Mouse (Mus musculus) myocyte (in vitro differentiated cells): ENCODE measurements at regions not wholly inside any gene's neighbourhood (a gene's known extent, or its start where the extent isn't known, plus 50 kb on each side); places are given as distances from the start of the nearest gene placed in this dataset.

ENCODE experiments used
- H3K27me3 ChIP-seq: one replicate; pipeline ENCODE4 v1.6.1; 2011; ENCODE audit not compliant: control insufficient read depth, insufficient read depth, insufficient read length
- H3K36me3 ChIP-seq: one replicate; pipeline ENCODE4 v1.6.1; 2011; ENCODE audit not compliant: control insufficient read depth, insufficient read depth
- H3K4me2 ChIP-seq: one replicate; pipeline ENCODE4 v1.6.1; 2011; ENCODE audit warnings: low read depth, control low read depth
- H3K4me3 ChIP-seq: one replicate; pipeline ENCODE4 v1.5.1; 2011; ENCODE audit warnings: mild to moderate bottlenecking, control low read depth, moderate library complexity
- H3K79me2 ChIP-seq: one replicate; pipeline ENCODE4 v1.6.1; 2011; ENCODE audit not compliant: control insufficient read depth, insufficient read depth
- H3ac ChIP-seq: one replicate; pipeline ENCODE4 v1.6.1; 2011; ENCODE audit not compliant: control insufficient read depth, insufficient read length
- CEBPB ChIP-seq: IDR thresholded peaks from 2 replicates; pipeline ENCODE4 v1.6.1; 2011; ENCODE audit warnings: mild to moderate bottlenecking, moderate library complexity; ENCODE audit not compliant: poor library complexity, insufficient read depth, severe bottlenecking
- E2F4 ChIP-seq: IDR thresholded peaks from one replicate; pipeline ENCODE4 v1.6.1; 2011; ENCODE audit warnings: mild to moderate bottlenecking, control low read depth, moderate library complexity; ENCODE audit not compliant: insufficient read depth
- MAX ChIP-seq: IDR thresholded peaks from one replicate; pipeline ENCODE4 v1.6.1; 2011; ENCODE audit warnings: low read depth, mild to moderate bottlenecking, control low read depth
- MYOD1 ChIP-seq, 3 experiments: IDR thresholded peaks; one replicate each; pipeline ENCODE4 v1.6.1; 2011; ENCODE audit warnings: control low read depth in 2 of 3, low read depth in 2 of 3, mild to moderate bottlenecking in 2 of 3, moderate library complexity in 1 of 3; ENCODE audit not compliant: insufficient read length in 2 of 3, control insufficient read depth in 1 of 3
- MYOG ChIP-seq, 3 experiments: IDR thresholded peaks; one replicate each; pipeline ENCODE4 v1.6.1; 2011; ENCODE audit warnings: control low read depth in 2 of 3, low read depth in 2 of 3, mild to moderate bottlenecking in 2 of 3; ENCODE audit not compliant: insufficient read length in 2 of 3, control insufficient read depth in 1 of 3, insufficient read depth in 1 of 3
- POLR2A ChIP-seq: IDR thresholded peaks from one replicate; pipeline ENCODE4 v1.6.1; 2011; ENCODE audit warnings: low read depth, mild to moderate bottlenecking, control low read depth, moderate library complexity; ENCODE audit not compliant: insufficient read length
- POLR2AphosphoS2 ChIP-seq: IDR thresholded peaks from one replicate; pipeline ENCODE4 v1.6.1; 2011; ENCODE audit warnings: low read depth, control low read depth; ENCODE audit not compliant: insufficient read length
- REST ChIP-seq: IDR thresholded peaks from one replicate; pipeline ENCODE4 v1.6.1; 2011; ENCODE audit warnings: mild to moderate bottlenecking, control low read depth, moderate library complexity; ENCODE audit not compliant: insufficient read depth, insufficient read length
- SRF ChIP-seq: IDR thresholded peaks from one replicate; pipeline ENCODE4 v1.6.1; 2011; ENCODE audit warnings: low read depth; ENCODE audit not compliant: control insufficient read depth, insufficient read length
- TCF12 ChIP-seq: IDR thresholded peaks from one replicate; pipeline ENCODE4 v1.6.1; 2011; ENCODE audit warnings: mild to moderate bottlenecking, control low read depth; ENCODE audit not compliant: poor library complexity, insufficient read depth, severe bottlenecking
- TCF3 ChIP-seq: IDR thresholded peaks from one replicate; pipeline ENCODE4 v1.6.1; 2011; ENCODE audit warnings: low read depth, control low read depth; ENCODE audit not compliant: insufficient read length
- USF1 ChIP-seq: IDR thresholded peaks from one replicate; pipeline ENCODE4 v1.6.1; 2011; ENCODE audit warnings: low read depth, mild to moderate bottlenecking, control low read depth, moderate library complexity

GRCm38 (mm10) chr15:36914239-36915100, 93.1 kb downstream of the Zfp706 start:
- Histone ChIP-seq H3K79me2 (no peaks in the 10 kb centered on the region), H3K4me3 (no peak overlapping the region), H3K27me3 (no peaks in the 10 kb centered on the region), H3K4me2 (no peak overlapping the region), H3K36me3 (no peaks in the 10 kb centered on the region), H3ac (no peak overlapping the region)
- no peak for TF ChIP-seq POLR2AphosphoS2
- TF ChIP-seq E2F4 = no peak
- no peak for TF ChIP-seq POLR2A

GRCm38 (mm10) chr15:36913308-36913707, 94.3 kb downstream of the Zfp706 start:
- H3K4me2 ChIP-seq = no peak overlapping the region
- H3K79me2 ChIP-seq = no peaks in the 10 kb centered on the region
- no peaks in the 10 kb centered on the region for H3K27me3 ChIP-seq
- TF ChIP-seq REST (no peak), CEBPB (no peak), SRF (no peak), E2F4 (no peak), MAX (no peak), TCF3 (no peak), USF1 (no peak), MYOD1 (IDR thresholded peaks at IDR 0.05; ENCODE audit: control insufficient read depth in 1 of 3, insufficient read length in 2 of 3, low read depth in 2 of 3) (no peak), MYOG (IDR thresholded peaks at IDR 0.05; ENCODE audit: control insufficient read depth in 1 of 3, insufficient read depth in 1 of 3, insufficient read length in 2 of 3, low read depth in 2 of 3) (no peak), POLR2AphosphoS2 (no peak), TCF12 (no peak), POLR2A (no peak)
- H3K36me3 ChIP-seq = no peaks in the 10 kb centered on the region
- H3ac ChIP-seq = no peak overlapping the region
- H3K4me3 ChIP-seq = no peak overlapping the region

DNA sequence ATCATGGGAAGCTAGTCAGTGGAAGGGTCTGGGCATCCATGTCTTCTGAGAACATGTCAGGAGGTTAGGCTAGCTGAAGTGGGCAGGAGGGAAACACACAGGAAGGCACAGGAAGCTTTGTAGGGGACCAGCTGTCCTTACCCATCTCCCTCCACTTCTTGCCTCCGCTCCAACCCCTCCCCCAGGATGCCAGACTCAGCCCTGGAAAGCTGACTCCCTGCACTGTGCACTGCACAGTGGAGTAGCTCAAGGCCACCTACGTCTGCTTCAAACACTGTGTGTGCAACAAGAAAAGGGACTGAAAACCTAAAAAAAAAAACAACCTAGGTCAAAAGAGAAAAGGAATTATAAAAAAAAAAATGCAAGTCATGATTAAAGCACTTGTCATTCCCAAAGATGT, 97.3 kb downstream of the Zfp706 start:
- no peaks in the 10 kb centered on the region for H3K27me3 ChIP-seq
- no peak overlapping the region for H3ac ChIP-seq
- no peak overlapping the region for H3K4me2 ChIP-seq
- H3K4me3 ChIP-seq = no peak overlapping the region
- no peaks in the 10 kb centered on the region for H3K36me3 ChIP-seq
- H3K79me2 ChIP-seq = no peaks in the 10 kb centered on the region
- TF ChIP-seq MAX (no peak), POLR2A (no peak), MYOG (IDR thresholded peaks at IDR 0.05; ENCODE audit: control insufficient read depth in 1 of 3, insufficient read depth in 1 of 3, insufficient read length in 2 of 3, low read depth in 2 of 3) (no peak), MYOD1 (IDR thresholded peaks at IDR 0.05; ENCODE audit: control insufficient read depth in 1 of 3, insufficient read length in 2 of 3, low read depth in 2 of 3) (peak in 2 of 3 experiments; percentile 47 to 50), REST (no peak), POLR2AphosphoS2 (no peak), SRF (no peak), TCF12 (no peak), USF1 (no peak)

DNA sequence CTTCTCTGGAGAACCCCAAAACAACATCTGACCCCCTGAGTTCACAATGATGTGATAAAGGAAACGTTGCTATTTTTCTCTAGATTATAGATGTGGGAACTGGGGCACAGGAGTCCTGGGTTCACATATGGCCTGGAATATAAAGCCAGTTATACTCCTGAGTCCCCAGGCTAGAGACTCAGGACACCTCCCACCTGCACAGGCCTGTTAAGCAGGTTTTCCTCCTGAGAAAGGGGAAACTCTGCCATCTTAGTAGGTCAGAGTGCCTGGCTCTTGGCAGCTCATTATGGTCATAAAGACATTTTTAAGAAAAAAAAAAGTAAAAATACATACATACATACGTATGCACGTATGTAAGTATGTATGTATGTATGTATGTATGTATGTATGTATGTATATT, 98.1 kb downstream of the Zfp706 start:
- no peak for TF ChIP-seq REST
- no peak for TF ChIP-seq TCF12
- no peak for TF ChIP-seq TCF3
- no peak for TF ChIP-seq MYOD1 (IDR thresholded peaks at IDR 0.05; ENCODE audit: control insufficient read depth in 1 of 3, insufficient read length in 2 of 3, low read depth in 2 of 3)
- no peak for TF ChIP-seq SRF
- no peak overlapping the region for H3K4me2 ChIP-seq
- H3K36me3 ChIP-seq = no peaks in the 10 kb centered on the region
- H3K4me3 ChIP-seq = no peak overlapping the region
- no peaks in the 10 kb centered on the region for H3K27me3 ChIP-seq
- H3K79me2 ChIP-seq = no peaks in the 10 kb centered on the region
- H3ac ChIP-seq = no peak overlapping the region

DNA sequence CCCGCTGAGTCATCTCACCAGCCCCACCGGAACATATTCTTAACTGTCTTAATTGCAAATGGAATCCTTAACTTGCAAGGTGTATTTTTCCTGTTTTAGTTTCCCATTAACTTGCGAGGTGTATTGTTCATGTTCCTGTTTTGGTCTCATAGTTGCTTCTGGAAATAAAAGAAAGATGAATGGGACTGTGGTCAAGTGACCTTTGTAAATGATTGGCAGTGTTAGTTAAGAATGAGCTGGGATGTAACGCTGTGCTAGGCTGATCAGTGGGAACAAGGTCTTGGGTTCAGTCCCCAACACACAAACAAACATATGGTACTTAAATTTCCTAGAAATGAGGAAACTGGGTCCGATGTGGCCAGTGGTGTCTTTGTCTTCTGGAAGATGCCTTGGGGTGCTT, 100.8 kb downstream of the Zfp706 start:
- H3K27me3 ChIP-seq = no peaks in the 10 kb centered on the region
- no peak overlapping the region for H3K4me2 ChIP-seq
- no peak overlapping the region for H3K4me3 ChIP-seq
- no peak overlapping the region for H3ac ChIP-seq
- H3K36me3 ChIP-seq = no peaks in the 10 kb centered on the region
- TF ChIP-seq E2F4 (no peak), MAX (no peak), CEBPB (no peak), TCF3 (no peak), TCF12 (no peak), MYOD1 (IDR thresholded peaks at IDR 0.05; ENCODE audit: control insufficient read depth in 1 of 3, insufficient read length in 2 of 3, low read depth in 2 of 3) (no peak), SRF (no peak), POLR2A (no peak), MYOG (IDR thresholded peaks at IDR 0.05; ENCODE audit: control insufficient read depth in 1 of 3, insufficient read depth in 1 of 3, insufficient read length in 2 of 3, low read depth in 2 of 3) (no peak), USF1 (no peak), REST (no peak), POLR2AphosphoS2 (no peak)
- H3K79me2 ChIP-seq = no peaks in the 10 kb centered on the region
